Mouse (Mus musculus): ENCODE measurements around the gene Sdhc. TPM values are rescaled to one million over a fixed set of nuclear protein-coding genes. Genes with fewer than 3 reads are reported as not detected.
A peak's percentile ranks its signal among the peaks of the same experiment; 100 is the strongest.

Gene Sdhc
- 100 to 1,000 TPM; 191 to 202 TPM for total RNA-seq (2021)

GRCm38 (mm10) chr1:171149974-171150760 is at the start of gene Sdhc, which contains the start of gene Mpz:
Sdhc (minus strand) TSS chr1:171150603.
Mpz (plus strand) TSS chr1:171150711.
- peak; percentile 92 for DNase-seq

GRCm38 (mm10) chr1:171199532-171199931 is 49.1 kb upstream of the Sdhc start:
- no peak for DNase-seq

GRCm38 (mm10) chr1:171195887-171196397 is 45.5 kb upstream of the Sdhc start, which contains the start of gene Pcp4l1:
Pcp4l1 (minus strand) TSS chr1:171196268.
- DNase-seq, result peak; percentile 20 to 22

GRCm38 (mm10) chr1:171195046-171195822 is 44.8 kb upstream of the Sdhc start:
- DNase-seq, result no peak

- no peak for DNase-seq
These were observed 43.8 kb upstream of the Sdhc start for GRCm38 (mm10) chr1:171193911-171194830.

GRCm38 (mm10) chr1:171193093-171193840 is 42.9 kb upstream of the Sdhc start:
- DNase-seq, result no peak

- DNase-seq, result no peak
These were observed 41.9 kb upstream of the Sdhc start for GRCm38 (mm10) chr1:171192283-171192682.

GRCm38 (mm10) chr1:171190832-171191231 is 40.4 kb upstream of the Sdhc start:
- no peak for DNase-seq

- no peak for DNase-seq
These were observed 39.2 kb upstream of the Sdhc start for GRCm38 (mm10) chr1:171189476-171190114.

GRCm38 (mm10) chr1:171189046-171189445 is 38.6 kb upstream of the Sdhc start:
- DNase-seq, result no peak

GRCm38 (mm10) chr1:171187851-171188700 is 37.7 kb upstream of the Sdhc start:
- DNase-seq, result no peak

- DNase-seq, result no peak
These were observed 35.3 kb upstream of the Sdhc start for GRCm38 (mm10) chr1:171185655-171186054.

GRCm38 (mm10) chr1:171184314-171184713 is 33.9 kb upstream of the Sdhc start:
- DNase-seq, result no peak

- no peak for DNase-seq
These were observed 33.2 kb upstream of the Sdhc start for GRCm38 (mm10) chr1:171183620-171184019.

GRCm38 (mm10) chr1:171183025-171183424 is 32.6 kb upstream of the Sdhc start:
- DNase-seq, result no peak

GRCm38 (mm10) chr1:171179487-171180171 is 29.2 kb upstream of the Sdhc start:
- no peak for DNase-seq

GRCm38 (mm10) chr1:171172779-171173178 is 22.4 kb upstream of the Sdhc start:
- no peak for DNase-seq

- DNase-seq, result no peak
These were observed 20.7 kb upstream of the Sdhc start for GRCm38 (mm10) chr1:171171138-171171537.

- no peak for DNase-seq
These were observed 19.5 kb upstream of the Sdhc start for GRCm38 (mm10) chr1:171169913-171170312.

Measured in layer of hippocampus, postnatal 36 days (tissue).